Comparison of ENCODE assay signal across 32 mouse cellular contexts in genomic region chr10:87892256-87892655, GRCm38 (mm10). TPM values are rescaled to one million over a fixed set of nuclear protein-coding genes. Genes with fewer than 3 reads are reported as not detected.
"Had no signal": no experiment of that assay in that cellular context is flagged by ENCODE, and none has a peak within 500 bp of the region (broad histone marks: within the 10 kb centered on the region; RNA-seq: fewer than 3 reads in every experiment).

No protein-coding gene starts in this region.

- H3K9ac ChIP-seq: limb, embryonic 12.5 days; limb, embryonic 13.5 days; limb, embryonic 15.5 days; liver, embryonic 12.5 days; liver, embryonic 13.5 days; liver, embryonic 14.5 days; liver, embryonic 15.5 days; lung, embryonic 14.5 days; lung, embryonic 15.5 days; midbrain, embryonic 12.5 days; midbrain, embryonic 13.5 days; midbrain, embryonic 15.5 days; neural tube, embryonic 12.5 days had no signal

- H3K4me1 ChIP-seq: limb, embryonic 15.5 days; liver, embryonic 12.5 days; liver, embryonic 13.5 days; liver, embryonic 15.5 days; lung, embryonic 15.5 days; megakaryocyte, embryonic 14.5 days; midbrain, embryonic 10.5 days; midbrain, embryonic 12.5 days; midbrain, embryonic 13.5 days; midbrain, embryonic 15.5 days; neural tube, embryonic 12.5 days had no signal

- H3K36me3 ChIP-seq: limb, embryonic 12.5 days; limb, embryonic 13.5 days; limb, embryonic 15.5 days; liver, embryonic 12.5 days; liver, embryonic 13.5 days; liver, embryonic 15.5 days; lung, embryonic 15.5 days; midbrain, embryonic 10.5 days; midbrain, embryonic 12.5 days; midbrain, embryonic 13.5 days; midbrain, embryonic 15.5 days; neural tube, embryonic 12.5 days had no signal

- H3K4me2 ChIP-seq: limb, embryonic 12.5 days; limb, embryonic 13.5 days; limb, embryonic 15.5 days; liver, embryonic 12.5 days; liver, embryonic 13.5 days; liver, embryonic 15.5 days; lung, embryonic 14.5 days; lung, embryonic 15.5 days; midbrain, embryonic 11.5 days; midbrain, embryonic 12.5 days; midbrain, embryonic 13.5 days; midbrain, embryonic 15.5 days; neural tube, embryonic 12.5 days had no signal

- H3K4me3 ChIP-seq: left cerebral cortex, adult 2 months; limb, embryonic 10.5 days; limb, embryonic 12.5 days; limb, embryonic 13.5 days; limb, embryonic 15.5 days; liver, embryonic 12.5 days; liver, embryonic 13.5 days; liver, embryonic 15.5 days; lung, embryonic 15.5 days; megakaryocyte, embryonic 14.5 days; midbrain, embryonic 10.5 days; midbrain, embryonic 12.5 days; midbrain, embryonic 13.5 days; midbrain, embryonic 15.5 days; myocyte; neural tube, embryonic 12.5 days had no signal

- H3K27me3 ChIP-seq: limb, embryonic 12.5 days; limb, embryonic 13.5 days; limb, embryonic 15.5 days; liver, embryonic 12.5 days; liver, embryonic 13.5 days; liver, embryonic 15.5 days; lung, embryonic 15.5 days; megakaryocyte, embryonic 14.5 days; midbrain, embryonic 12.5 days; midbrain, embryonic 13.5 days; midbrain, embryonic 15.5 days; neural tube, embryonic 12.5 days had no signal

- H3K27ac ChIP-seq: left cerebral cortex, adult 2 months; limb, embryonic 10.5 days; limb, embryonic 12.5 days; limb, embryonic 13.5 days; limb, embryonic 15.5 days; liver, embryonic 12.5 days; liver, embryonic 13.5 days; liver, embryonic 14.5 days; liver, embryonic 15.5 days; lung, embryonic 15.5 days; macrophage; midbrain, embryonic 10.5 days; midbrain, embryonic 12.5 days; midbrain, embryonic 13.5 days; midbrain, embryonic 15.5 days; neural tube, embryonic 12.5 days had no signal

- H3K9me3 ChIP-seq: limb, embryonic 10.5 days; limb, embryonic 13.5 days; limb, embryonic 15.5 days; liver, embryonic 12.5 days; liver, embryonic 13.5 days; liver, embryonic 15.5 days; lung, embryonic 15.5 days; megakaryocyte, embryonic 14.5 days; midbrain, embryonic 10.5 days; midbrain, embryonic 13.5 days; midbrain, embryonic 15.5 days; neural tube, embryonic 12.5 days had no signal

- ATAC-seq: liver, embryonic 12.5 days; lung, postnatal 0 days; midbrain, embryonic 13.5 days; midbrain, embryonic 15.5 days; midbrain, embryonic 16.5 days had no signal

- DNase-seq: left cerebral cortex, postnatal 4 days; liver, embryonic 13.5 days; lung, adult 18-20 months; lung, adult 2 months; lung, embryonic 14.5 days; lung, postnatal 10 days; lung, postnatal 14 days; lung, postnatal 36 days; lung, postnatal 4 days; midbrain, embryonic 14.5 days had no signal

RNA-seq across cellular contexts. Expression of gene Igf1, which starts 34.2 kb away (rescaled TPM):
- total RNA-seq: megakaryocyte-erythroid progenitor cell, adult 5-6 weeks; monocyte, adult 5-6 weeks had no signal
